Mouse (Mus musculus) bone marrow, adult 2 months (tissue): ENCODE data around the gene St8sia2.

Experiments
- CTCF ChIP-seq: fragments of 200-500 bp; IDR thresholded peaks from 2 replicates; pipeline ENCODE4 v1.5.1; 2011; ENCODE audit warnings: low read length, control low read depth; ENCODE audit not compliant: control insufficient read depth, insufficient read depth
- POLR2A ChIP-seq: fragments of 200-500 bp; IDR thresholded peaks from 2 replicates; pipeline ENCODE4 v1.6.1; 2011; ENCODE audit warnings: low read depth, mild to moderate bottlenecking, control low read depth, low read length, borderline replicate concordance; ENCODE audit not compliant: control insufficient read depth

GRCm38 (mm10) chr7:74000743-74001510 is 12.6 kb downstream of the St8sia2 start:
- TF ChIP-seq CTCF: no peak
- TF ChIP-seq POLR2A: no peak
